Mouse (Mus musculus): ENCODE data around the gene Chrnb4.

GRCm38 (mm10) chr9:55058067-55058466, 9.5 kb upstream of the Chrnb4 start:
- TF ChIP-seq CTCF (IDR thresholded peaks at IDR 0.05; ENCODE audit: low read depth, low read length) (no peak), TAL1 (conservative IDR thresholded peaks at IDR 0.05; ENCODE audit: low read depth, low read length) (no peak)
